Mouse (Mus musculus) limb, embryonic 12.5 days (tissue): Measurements from ENCODE around the gene Atxn7. TPM values are rescaled to one million over a fixed set of nuclear protein-coding genes. Genes with fewer than 3 reads are reported as not detected.
A peak's percentile ranks its signal among the peaks of the same experiment; 100 is the strongest.

Experiments
- ATAC-seq: fragments of 200-750 bp; cut with Nextera tagmentation; 2 replicates; pipeline ENCODE4 v1.8.0; 2017; ENCODE audit warnings: low read depth, moderate TSS enrichment; ENCODE audit not compliant: insufficient number of reproducible peaks, insufficient read depth, low FRiP score, low TSS enrichment
- H3K27ac ChIP-seq: fragments of 300-500 bp; sonication (generic); 2 replicates; pipeline ENCODE4 v1.5.1; 2016; ENCODE audit warnings: mild to moderate bottlenecking, moderate library complexity
- H3K27me3 ChIP-seq: fragments of 300-500 bp; sonication (generic); 2 replicates; pipeline ENCODE4 v1.6.1; 2016; ENCODE audit warnings: mild to moderate bottlenecking, moderate library complexity
- H3K36me3 ChIP-seq: fragments of 300-500 bp; sonication (generic); 2 replicates; pipeline ENCODE4 v1.6.1; 2016; ENCODE audit warnings: mild to moderate bottlenecking, moderate library complexity
- H3K4me1 ChIP-seq: fragments of 300-500 bp; sonication (generic); replicated peaks from 2 replicates; pipeline ENCODE4 v1.6.1; 2016
- H3K4me2 ChIP-seq: fragments of 300-500 bp; sonication (generic); 2 replicates; pipeline ENCODE4 v1.6.1; 2016; ENCODE audit warnings: mild to moderate bottlenecking, moderate library complexity
- H3K4me3 ChIP-seq: fragments of 300-500 bp; sonication (generic); replicated peaks from 2 replicates; pipeline ENCODE4 v1.5.1; 2016; ENCODE audit warnings: mild to moderate bottlenecking
- H3K9ac ChIP-seq: fragments of 300-500 bp; sonication (generic); replicated peaks from 2 replicates; pipeline ENCODE4 v1.6.1; 2016; ENCODE audit warnings: mild to moderate bottlenecking, moderate library complexity
- H3K9me3 ChIP-seq: fragments of 300-500 bp; sonication (generic); 2 replicates; pipeline ENCODE4 v1.6.1; 2016; ENCODE audit warnings: mild to moderate bottlenecking, moderate library complexity
- WGBS: fragments of 180-500 bp; shearing (Covaris S2); methylation state at CpG from one replicate; pipeline ENCODE4 v1.1.7; 2016; 5-methylcytosine and 5-hydroxymethylcytosine counted together
- polyA plus RNA-seq: library from polyadenylated mRNA; unstranded; fragments of >200 nt; fragmentation: Nextera tagmentation; extraction: Ambion mirVana; gene quantifications from 2 replicates; pipeline ENCODE4 v1.2.1, GENCODE M21; 2016

The Atxn7 gene
- polyA plus RNA-seq, 1 experiment from 2014 or later: 4.8 TPM

DNA sequence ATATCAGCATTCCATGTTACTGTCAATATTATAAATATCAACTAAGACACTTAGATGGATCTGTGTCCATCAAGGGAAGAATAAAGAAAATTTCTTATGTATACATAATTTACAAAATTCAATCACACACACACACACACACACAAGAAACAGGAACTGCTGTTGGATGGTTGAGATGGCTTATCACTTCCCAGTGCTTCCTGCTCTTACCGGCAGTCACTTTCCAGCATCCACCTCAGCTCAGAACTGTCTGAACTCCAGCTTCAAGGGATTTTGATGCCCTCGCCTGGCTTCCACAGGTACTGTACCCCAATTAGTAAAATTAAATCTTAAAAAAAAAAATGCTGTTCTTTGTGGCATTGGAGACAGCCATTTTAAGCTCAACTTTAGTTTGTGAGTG, 27.2 kb downstream of the Atxn7 start:
- no peaks in the 10 kb centered on the region for H3K9me3 ChIP-seq
- H3K4me1 ChIP-seq: no peaks in the 10 kb centered on the region
- no peaks in the 10 kb centered on the region for H3K27me3 ChIP-seq
- no peak for ATAC-seq
- no peak overlapping the region for H3K27ac ChIP-seq
- H3K4me2 ChIP-seq: no peak overlapping the region
- no peak overlapping the region for H3K9ac ChIP-seq
- H3K4me3 ChIP-seq: no peak overlapping the region
- no peaks in the 10 kb centered on the region for H3K36me3 ChIP-seq
- 51% methylated on average over 2 of the region's 2 CpGs for WGBS

GRCm38 (mm10) chr14:13990741-13991140, 29.5 kb downstream of the Atxn7 start:
- no peaks in the 10 kb centered on the region for H3K27me3 ChIP-seq
- 78% methylated on average over 3 of the region's 3 CpGs for WGBS
- no peak overlapping the region for H3K4me2 ChIP-seq
- no peak overlapping the region for H3K9ac ChIP-seq
- no peak overlapping the region for H3K27ac ChIP-seq
- H3K9me3 ChIP-seq: no peaks in the 10 kb centered on the region
- H3K36me3 ChIP-seq: no peaks in the 10 kb centered on the region
- H3K4me3 ChIP-seq: no peak overlapping the region
- no peak for ATAC-seq
- no peaks in the 10 kb centered on the region for H3K4me1 ChIP-seq

DNA sequence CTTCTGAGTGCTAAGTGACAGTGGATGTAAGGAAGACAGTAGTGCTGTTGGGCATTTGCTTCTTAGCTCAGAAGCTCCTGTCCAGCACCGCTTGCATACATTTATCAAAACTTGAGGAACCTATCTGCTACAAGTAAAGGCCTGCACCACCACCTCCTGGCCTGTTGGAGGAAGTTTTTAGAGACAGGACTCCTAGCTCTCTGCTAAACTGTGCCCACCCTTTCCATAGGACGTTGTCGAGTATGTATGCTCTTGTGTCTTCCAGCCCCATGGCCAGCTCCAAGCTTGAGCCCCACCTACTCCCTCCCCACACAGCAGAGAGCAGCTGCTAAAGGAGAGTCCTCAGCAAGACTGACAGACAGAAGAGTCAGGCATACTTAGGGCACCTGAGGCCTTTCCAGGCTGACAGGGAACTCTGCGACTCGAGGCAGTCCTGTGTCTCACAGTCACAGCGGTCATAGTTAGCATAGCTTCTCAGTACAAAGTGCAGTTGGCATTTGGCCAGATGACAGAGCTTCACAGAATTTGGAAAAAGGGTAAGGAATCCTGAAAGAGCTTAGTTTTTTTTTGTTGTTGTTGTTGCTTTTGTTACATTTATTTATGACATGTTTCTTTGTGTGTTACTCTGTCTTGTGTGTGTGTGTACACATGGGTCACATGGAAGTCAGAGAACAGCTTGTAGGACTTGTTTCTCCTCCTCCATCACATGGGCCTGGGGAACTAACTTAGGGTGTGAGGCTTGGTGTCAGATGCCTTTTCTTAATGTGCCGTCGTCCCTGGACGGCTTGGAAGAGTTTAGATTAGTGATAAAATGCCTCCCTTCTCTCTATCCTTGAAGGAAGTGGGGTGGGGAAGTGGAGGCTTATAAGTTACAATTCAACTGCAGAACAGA, 34.2 kb downstream of the Atxn7 start:
- no peaks in the 10 kb centered on the region for H3K27me3 ChIP-seq
- no peaks in the 10 kb centered on the region for H3K4me1 ChIP-seq
- H3K4me3 ChIP-seq: no peak overlapping the region
- H3K9me3 ChIP-seq: no peaks in the 10 kb centered on the region
- no peak overlapping the region for H3K9ac ChIP-seq
- ATAC-seq: no peak
- whole genome bisulfite sequencing: 75% methylated on average over 9 of the region's 9 CpGs
- H3K4me2 ChIP-seq: no peak overlapping the region
- H3K27ac ChIP-seq: no peak overlapping the region
- H3K36me3 ChIP-seq: no peaks in the 10 kb centered on the region

DNA sequence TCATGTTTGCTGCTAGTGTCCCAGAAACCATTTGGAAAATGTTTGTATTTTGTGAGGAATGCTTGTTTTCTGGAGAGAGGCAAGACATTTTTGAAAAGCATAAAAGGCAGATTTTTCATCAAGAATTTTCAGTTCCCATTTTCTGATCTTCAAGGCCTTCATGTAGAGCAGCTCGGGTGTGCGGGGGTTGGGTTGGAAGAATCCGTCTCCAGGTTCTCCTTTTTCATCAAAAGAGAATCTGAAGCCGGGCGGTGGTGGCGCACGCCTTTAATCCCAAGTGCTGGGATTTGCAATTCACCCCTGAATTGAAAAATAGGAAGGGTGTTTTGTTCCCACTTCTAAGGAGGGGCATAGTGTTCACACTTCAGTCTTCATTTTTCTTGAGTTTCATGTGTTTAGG, 41.5 kb downstream of the Atxn7 start:
- Histone ChIP-seq H3K27me3 (no peaks in the 10 kb centered on the region), H3K36me3 (no peaks in the 10 kb centered on the region), H3K9ac (no peak overlapping the region), H3K9me3 (no peaks in the 10 kb centered on the region), H3K4me2 (no peak overlapping the region), H3K27ac (no peak overlapping the region), H3K4me3 (no peak overlapping the region), H3K4me1 (no peaks in the 10 kb centered on the region)
- no peak for ATAC-seq
- 95% methylated on average over 7 of the region's 7 CpGs for WGBS

DNA sequence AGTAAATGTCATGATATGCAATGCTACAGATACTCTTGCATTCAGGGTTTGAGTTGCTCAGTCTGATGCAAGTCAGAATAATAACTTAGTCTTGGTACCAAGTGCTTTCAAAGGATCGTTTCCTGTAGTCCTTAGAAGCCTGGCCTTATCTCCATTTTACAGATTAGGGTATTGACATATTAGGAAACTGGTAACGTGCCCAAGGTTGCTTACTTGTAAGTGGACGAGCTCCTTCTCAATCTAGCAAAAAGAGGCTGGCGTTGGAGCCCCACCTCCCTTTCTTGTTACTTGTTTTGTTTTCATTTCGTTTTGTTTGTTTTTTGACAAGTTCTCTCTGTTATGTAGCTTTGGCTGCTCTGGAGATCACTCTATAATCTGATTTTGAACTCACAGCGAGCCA, 48.5 kb downstream of the Atxn7 start:
- no peak for ATAC-seq
- Histone ChIP-seq H3K9me3 (no peaks in the 10 kb centered on the region), H3K36me3 (no peaks in the 10 kb centered on the region), H3K27me3 (no peaks in the 10 kb centered on the region), H3K4me3 (no peak overlapping the region), H3K27ac (no peak overlapping the region), H3K4me1 (peaks cover 14% of the 10 kb centered on the region), H3K4me2 (no peak overlapping the region), H3K9ac (no peak overlapping the region)
- 82% methylated on average over 6 of the region's 6 CpGs for WGBS

- H3K27ac ChIP-seq: peak overlapping the region; percentile 99
- under 1% methylated on average over 91 of the region's 116 CpGs for WGBS
- peak overlapping the region; percentile 97 for H3K9ac ChIP-seq
- peaks cover 6% of the 10 kb centered on the region; the same call in 1 of the 2 replicates for H3K36me3 ChIP-seq
- peak; percentile 88 for ATAC-seq
- peaks cover 14% of the 10 kb centered on the region for H3K4me1 ChIP-seq
- H3K4me3 ChIP-seq: peak overlapping the region; percentile 87
- H3K9me3 ChIP-seq: no peaks in the 10 kb centered on the region
- peak overlapping the region; percentile 91 for H3K4me2 ChIP-seq
- H3K27me3 ChIP-seq: no peaks in the 10 kb centered on the region
These were observed 51.4 kb downstream of the Atxn7 start for GRCm38 (mm10) chr14:14012383-14013251.

DNA sequence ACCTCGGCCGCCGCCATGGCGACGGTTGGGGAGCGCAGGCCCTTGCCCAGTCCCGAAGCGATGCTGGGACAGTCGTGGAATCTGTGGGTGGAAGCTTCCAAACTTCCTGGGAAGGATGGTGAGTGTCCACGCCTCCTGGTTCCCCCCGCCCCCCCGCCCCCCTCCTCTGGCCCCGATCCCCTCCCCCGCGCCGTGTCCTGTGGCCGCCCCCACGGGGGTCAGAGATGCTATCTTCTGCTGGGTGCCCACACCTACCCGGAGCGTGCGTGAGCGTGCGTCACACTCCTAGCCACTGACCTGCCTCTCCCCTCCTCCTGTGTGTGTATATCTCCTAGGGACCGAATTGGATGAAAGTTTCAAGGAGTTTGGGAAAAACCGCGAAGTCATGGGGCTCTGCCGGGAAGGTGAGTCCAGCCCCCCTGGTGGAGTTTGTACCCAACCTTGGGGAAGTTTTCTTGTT, 52.0 kb downstream of the Atxn7 start:
- Histone ChIP-seq H3K4me3 (peak overlapping the region; percentile 87), H3K4me2 (peak overlapping the region; percentile 91), H3K27ac (peak overlapping the region; percentile 99), H3K36me3 (peaks cover 13% of the 10 kb centered on the region; the same call in 1 of the 2 replicates), H3K27me3 (no peaks in the 10 kb centered on the region), H3K4me1 (peaks cover 14% of the 10 kb centered on the region), H3K9me3 (no peaks in the 10 kb centered on the region), H3K9ac (peak overlapping the region; percentile 97)
- 0% methylated on average over 21 of the region's 27 CpGs for WGBS
- peak; percentile 64 for ATAC-seq

DNA sequence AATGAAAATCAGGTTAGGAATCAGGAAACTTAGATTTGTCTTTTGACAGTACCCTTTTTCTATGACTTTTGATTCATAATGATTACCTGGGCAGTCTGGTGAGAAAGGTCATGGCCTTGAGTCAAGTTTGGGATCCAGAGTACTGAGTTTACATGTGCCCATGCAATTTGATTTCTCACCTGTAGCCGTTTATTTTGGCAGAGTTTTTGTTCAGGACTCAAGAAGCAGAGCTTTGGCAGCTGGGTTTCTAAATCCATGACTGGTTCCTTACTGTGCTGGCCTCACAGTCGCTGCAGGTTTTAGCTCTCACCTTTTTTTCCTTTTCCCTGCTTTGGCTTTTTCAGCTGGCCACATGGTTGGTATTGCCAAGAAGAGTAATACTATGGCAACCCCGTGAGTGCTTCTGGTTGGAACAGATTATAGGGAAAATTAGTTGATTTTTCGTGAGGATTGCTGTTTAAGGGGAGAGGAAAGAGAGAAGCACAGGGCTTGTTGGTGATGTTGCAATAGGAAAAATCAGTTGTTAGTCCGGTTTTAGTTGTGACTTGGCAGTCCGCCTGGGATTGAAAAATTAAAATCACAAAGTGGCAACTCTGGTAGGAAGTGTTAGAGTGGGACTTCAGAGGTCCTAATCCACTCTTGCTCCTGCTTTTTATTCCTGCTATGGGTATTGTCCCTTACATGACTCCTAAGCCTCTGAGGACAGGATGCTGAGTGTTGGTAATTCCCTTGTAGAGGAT, 53.6 kb downstream of the Atxn7 start:
- no peak for ATAC-seq
- Histone ChIP-seq H3K36me3 (peaks cover 16% of the 10 kb centered on the region; the same call in 1 of the 2 replicates), H3K4me3 (no peak overlapping the region), H3K27ac (no peak overlapping the region), H3K4me1 (peaks cover 14% of the 10 kb centered on the region), H3K9ac (no peak overlapping the region), H3K4me2 (no peak overlapping the region), H3K9me3 (no peaks in the 10 kb centered on the region), H3K27me3 (no peaks in the 10 kb centered on the region)
- 86% methylated on average over 6 of the region's 6 CpGs for WGBS

DNA sequence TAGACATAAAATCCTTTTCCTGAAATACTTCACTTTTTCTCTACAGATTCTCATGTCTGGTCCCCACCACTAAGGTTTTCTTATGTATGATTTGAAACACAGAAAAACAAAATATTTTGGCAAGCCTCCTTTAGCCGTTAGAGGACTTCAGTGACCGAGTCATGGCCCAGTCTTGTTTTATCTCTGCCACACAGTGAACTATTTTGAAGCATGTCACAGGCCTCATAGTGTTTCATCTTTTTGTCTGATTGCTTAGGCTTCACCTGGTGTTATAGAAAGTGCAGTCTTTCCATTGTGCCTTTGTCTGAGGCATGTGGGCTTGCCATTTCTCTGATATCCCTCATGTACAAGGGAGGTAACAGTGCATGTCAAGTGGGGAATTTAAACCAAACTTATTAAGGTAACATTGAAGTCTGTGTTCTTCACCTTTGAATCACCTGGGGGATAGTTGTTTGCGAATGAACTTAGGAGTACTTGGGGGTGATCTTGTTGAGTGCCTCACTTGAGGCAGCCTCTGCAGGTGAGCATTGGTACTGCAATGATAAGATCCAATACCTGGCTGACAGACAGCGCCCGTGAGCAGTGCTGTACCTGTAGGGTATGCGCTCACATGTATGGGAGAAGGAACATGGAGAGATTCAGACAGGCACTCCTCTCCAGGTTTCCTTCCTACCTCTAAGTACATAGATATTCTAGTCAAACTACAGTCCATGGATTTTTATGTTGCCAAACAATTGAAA, 58.1 kb downstream of the Atxn7 start:
- no peak overlapping the region for H3K27ac ChIP-seq
- 83% methylated on average over 6 of the region's 6 CpGs for WGBS
- no peak for ATAC-seq

GRCm38 (mm10) chr14:14021244-14021643, 60.0 kb downstream of the Atxn7 start:
- H3K4me2 ChIP-seq: no peak overlapping the region
- no peaks in the 10 kb centered on the region for H3K27me3 ChIP-seq
- H3K9ac ChIP-seq: no peak overlapping the region
- no peak overlapping the region for H3K4me3 ChIP-seq
- H3K4me1 ChIP-seq: no peaks in the 10 kb centered on the region
- no peaks in the 10 kb centered on the region for H3K9me3 ChIP-seq
- 91% methylated on average over 6 of the region's 6 CpGs for WGBS
- ATAC-seq: no peak
- peaks cover 36% of the 10 kb centered on the region for H3K36me3 ChIP-seq
- no peak overlapping the region for H3K27ac ChIP-seq

More for the DNA sequence above, 58.1 kb downstream of the Atxn7 start:
- no peaks in the 10 kb centered on the region for H3K4me1 ChIP-seq
- H3K36me3 ChIP-seq: peaks cover 33% of the 10 kb centered on the region
- H3K9me3 ChIP-seq: no peaks in the 10 kb centered on the region
- H3K27me3 ChIP-seq: no peaks in the 10 kb centered on the region
- no peak overlapping the region for H3K4me3 ChIP-seq
- H3K4me2 ChIP-seq: no peak overlapping the region
- no peak overlapping the region for H3K9ac ChIP-seq
